Mouse (Mus musculus) neural tube, embryonic 12.5 days (tissue): Measurements from ENCODE around the gene 2310022A10Rik. TPM values are rescaled to one million over a fixed set of nuclear protein-coding genes. Genes with fewer than 3 reads are reported as not detected.

ENCODE experiments used
- polyA plus RNA-seq: library from polyadenylated mRNA; unstranded; fragments of >200 nt; fragmentation: Nextera tagmentation; extraction: Ambion mirVana; gene quantifications from 2 replicates; pipeline ENCODE4 v1.2.1, GENCODE M21; 2016

The 2310022A10Rik gene
- polyA plus RNA-seq, 1 experiment from 2014 or later, result 36.0 TPM

Other genes with a start within 250 kb of the 2310022A10Rik start
- gene Ltbp4, start 215.5 kb upstream of the 2310022A10Rik start, polyA plus RNA-seq, result 6.1 and 9.9 TPM in 2 replicates
- 68.6 and 68.9 TPM in 2 replicates for gene Shkbp1, start 197.2 kb upstream of the 2310022A10Rik start, polyA plus RNA-seq
- 0.40 TPM in 1 of 2 replicates, not detected in the other for gene Gm20479, start 195.8 kb upstream of the 2310022A10Rik start, polyA plus RNA-seq
- 1.2 and 1.3 TPM in 2 replicates for gene Sptbn4, start 105.5 kb upstream of the 2310022A10Rik start, polyA plus RNA-seq
- gene Blvrb, start 105.3 kb upstream of the 2310022A10Rik start, polyA plus RNA-seq, result 21.6 and 23.0 TPM in 2 replicates
- gene Sertad3, start 79.5 kb upstream of the 2310022A10Rik start, polyA plus RNA-seq, result 20.5 and 22.2 TPM in 2 replicates
- 14.6 and 14.8 TPM in 2 replicates for gene Sertad1, start 66.3 kb upstream of the 2310022A10Rik start, polyA plus RNA-seq
- 2.2 and 2.8 TPM in 2 replicates for gene Prx, start 53.9 kb upstream of the 2310022A10Rik start, polyA plus RNA-seq
- 0.44 and 0.54 TPM in 2 replicates for gene Hipk4, start 30.0 kb upstream of the 2310022A10Rik start, polyA plus RNA-seq
- 90.8 and 91.3 TPM in 2 replicates for gene Pld3, start within 50 bp of the 2310022A10Rik start, polyA plus RNA-seq
- 74.8 and 78.2 TPM in 2 replicates for gene Akt2, start 38.3 kb downstream of the 2310022A10Rik start, polyA plus RNA-seq
- gene Ttc9b, start 100.7 kb downstream of the 2310022A10Rik start, polyA plus RNA-seq, result 25.1 and 26.2 TPM in 2 replicates
- gene Map3k10, start 121.4 kb downstream of the 2310022A10Rik start, polyA plus RNA-seq, result 21.1 and 22.2 TPM in 2 replicates
- 7.0 and 7.8 TPM in 2 replicates for gene Zfp607b, start 136.1 kb downstream of the 2310022A10Rik start, polyA plus RNA-seq
- 97.2 and 102 TPM in 2 replicates for gene Zfp60, start 178.2 kb downstream of the 2310022A10Rik start, polyA plus RNA-seq